Mouse (Mus musculus): ENCODE measurements around the gene Unc119. TPM values are rescaled to one million over a fixed set of nuclear protein-coding genes. Genes with fewer than 3 reads are reported as not detected.

The Unc119 gene
- polyA plus RNA-seq, 1 experiment from 2014 or later = 27.5 TPM

- no peaks in the 10 kb centered on the region for H3K27me3 ChIP-seq (ENCODE audit: control insufficient read depth, insufficient read depth, low read length)
- 45% methylated on average over 2 of the region's 2 CpGs for WGBS
- H3K36me3 ChIP-seq (ENCODE audit: control insufficient read depth, insufficient read depth, low read length) = no peaks in the 10 kb centered on the region
- no peak overlapping the region for H3K27ac ChIP-seq (ENCODE audit: low read length)
- no peak for ATAC-seq (ENCODE audit: insufficient read depth, low FRiP score)
- H3K4me3 ChIP-seq (replicated peaks; ENCODE audit: low read length) = no peak overlapping the region
- no peaks in the 10 kb centered on the region for H3K9me3 ChIP-seq (replicated peaks; ENCODE audit: control insufficient read depth, low read length)
- peaks cover 3% of the 10 kb centered on the region; the same call in 1 of the 2 replicates for H3K4me1 ChIP-seq (ENCODE audit: control insufficient read depth, insufficient read depth, low read length)
- H3K4me2 ChIP-seq (ENCODE audit: low read depth, low read length) = no peak overlapping the region
- H3K9ac ChIP-seq (ENCODE audit: low read length) = peak overlapping the region; percentile 23; the same call in 1 of the 2 replicates
These were observed 17.5 kb downstream of the Unc119 start for GRCm38 (mm10) chr11:78360789-78361131.

- no peak for ATAC-seq (ENCODE audit: insufficient read depth, low FRiP score)
- no peak overlapping the region for H3K27ac ChIP-seq (ENCODE audit: low read length)
- no peak overlapping the region for H3K4me2 ChIP-seq (ENCODE audit: low read depth, low read length)
- no peak overlapping the region for H3K4me3 ChIP-seq (replicated peaks; ENCODE audit: low read length)
- WGBS = 77% methylated on average over 13 of the region's 13 CpGs
- H3K36me3 ChIP-seq (ENCODE audit: control insufficient read depth, insufficient read depth, low read length) = no peaks in the 10 kb centered on the region
- H3K9ac ChIP-seq (ENCODE audit: low read length) = no peak overlapping the region
- no peaks in the 10 kb centered on the region for H3K9me3 ChIP-seq (replicated peaks; ENCODE audit: control insufficient read depth, low read length)
- H3K4me1 ChIP-seq (ENCODE audit: control insufficient read depth, insufficient read depth, low read length) = peaks cover 3% of the 10 kb centered on the region; the same call in 1 of the 2 replicates
- no peaks in the 10 kb centered on the region for H3K27me3 ChIP-seq (ENCODE audit: control insufficient read depth, insufficient read depth, low read length)
These were observed 20.2 kb downstream of the Unc119 start for GRCm38 (mm10) chr11:78363309-78364007.

- 22% methylated on average over 8 of the region's 8 CpGs for WGBS
- H3K27me3 ChIP-seq (ENCODE audit: control insufficient read depth, insufficient read depth, low read length) = no peaks in the 10 kb centered on the region
- H3K4me2 ChIP-seq (ENCODE audit: low read depth, low read length) = no peak overlapping the region
- H3K9me3 ChIP-seq (replicated peaks; ENCODE audit: control insufficient read depth, low read length) = no peaks in the 10 kb centered on the region
- peaks cover 3% of the 10 kb centered on the region; the same call in 1 of the 2 replicates for H3K4me1 ChIP-seq (ENCODE audit: control insufficient read depth, insufficient read depth, low read length)
- H3K36me3 ChIP-seq (ENCODE audit: control insufficient read depth, insufficient read depth, low read length) = no peaks in the 10 kb centered on the region
- no peak overlapping the region for H3K4me3 ChIP-seq (replicated peaks; ENCODE audit: low read length)
- H3K9ac ChIP-seq (ENCODE audit: low read length) = no peak overlapping the region
- no peak overlapping the region for H3K27ac ChIP-seq (ENCODE audit: low read length)
- ATAC-seq (ENCODE audit: insufficient read depth, low FRiP score) = peak; percentile 38; the same call in 1 of the 2 replicates
These were observed 20.8 kb downstream of the Unc119 start for GRCm38 (mm10) chr11:78364103-78364502.

GRCm38 (mm10) chr11:78367456-78368225 lies 24.4 kb downstream of the Unc119 start:
- no peak overlapping the region for H3K4me3 ChIP-seq (replicated peaks; ENCODE audit: low read length)
- 0 out of 2 replicates have a peak, but pooled peaks have one; percentile 11 for ATAC-seq (ENCODE audit: insufficient read depth, low FRiP score)
- no peak overlapping the region for H3K4me2 ChIP-seq (ENCODE audit: low read depth, low read length)
- no peaks in the 10 kb centered on the region; the same call in 1 of the 2 replicates for H3K4me1 ChIP-seq (ENCODE audit: control insufficient read depth, insufficient read depth, low read length)
- H3K36me3 ChIP-seq (ENCODE audit: control insufficient read depth, insufficient read depth, low read length) = no peaks in the 10 kb centered on the region
- H3K9me3 ChIP-seq (replicated peaks; ENCODE audit: control insufficient read depth, low read length) = no peaks in the 10 kb centered on the region
- no peaks in the 10 kb centered on the region for H3K27me3 ChIP-seq (ENCODE audit: control insufficient read depth, insufficient read depth, low read length)
- no peak overlapping the region for H3K9ac ChIP-seq (ENCODE audit: low read length)
- H3K27ac ChIP-seq (ENCODE audit: low read length) = peak overlapping the region; percentile 59; the same call in 1 of the 2 replicates
- WGBS = 79% methylated on average over 15 of the region's 15 CpGs

- Histone ChIP-seq H3K4me3 (replicated peaks; ENCODE audit: low read length) (no peak overlapping the region), H3K27ac (ENCODE audit: low read length) (peak overlapping the region; percentile 9; the same call in 1 of the 2 replicates), H3K27me3 (ENCODE audit: control insufficient read depth, insufficient read depth, low read length) (no peaks in the 10 kb centered on the region), H3K9me3 (replicated peaks; ENCODE audit: control insufficient read depth, low read length) (no peaks in the 10 kb centered on the region), H3K4me1 (ENCODE audit: control insufficient read depth, insufficient read depth, low read length) (no peaks in the 10 kb centered on the region; the same call in 1 of the 2 replicates), H3K9ac (ENCODE audit: low read length) (no peak overlapping the region), H3K4me2 (ENCODE audit: low read depth, low read length) (no peak overlapping the region), H3K36me3 (ENCODE audit: control insufficient read depth, insufficient read depth, low read length) (no peaks in the 10 kb centered on the region)
- ATAC-seq (ENCODE audit: insufficient read depth, low FRiP score) = 0 out of 2 replicates have a peak, but pooled peaks have one; percentile 31
- WGBS = 27% methylated on average over 1 of the region's 1 CpGs
These were observed 27.1 kb downstream of the Unc119 start for GRCm38 (mm10) chr11:78370389-78370788.

- ATAC-seq (ENCODE audit: insufficient read depth, low FRiP score) = no peak
- Histone ChIP-seq H3K27me3 (ENCODE audit: control insufficient read depth, insufficient read depth, low read length) (no peaks in the 10 kb centered on the region), H3K36me3 (ENCODE audit: control insufficient read depth, insufficient read depth, low read length) (no peaks in the 10 kb centered on the region), H3K4me2 (ENCODE audit: low read depth, low read length) (no peak overlapping the region), H3K9ac (ENCODE audit: low read length) (no peak overlapping the region), H3K27ac (ENCODE audit: low read length) (no peak overlapping the region), H3K9me3 (replicated peaks; ENCODE audit: control insufficient read depth, low read length) (no peaks in the 10 kb centered on the region), H3K4me1 (ENCODE audit: control insufficient read depth, insufficient read depth, low read length) (no peaks in the 10 kb centered on the region; the same call in 1 of the 2 replicates), H3K4me3 (replicated peaks; ENCODE audit: low read length) (no peak overlapping the region)
- WGBS = 86% methylated on average over 11 of the region's 11 CpGs
These were observed 28.4 kb downstream of the Unc119 start for GRCm38 (mm10) chr11:78371711-78372110.

GRCm38 (mm10) chr11:78372166-78372565 lies 28.9 kb downstream of the Unc119 start:
- H3K9me3 ChIP-seq (replicated peaks; ENCODE audit: control insufficient read depth, low read length) = no peaks in the 10 kb centered on the region
- no peaks in the 10 kb centered on the region for H3K36me3 ChIP-seq (ENCODE audit: control insufficient read depth, insufficient read depth, low read length)
- no peak for ATAC-seq (ENCODE audit: insufficient read depth, low FRiP score)
- H3K4me3 ChIP-seq (replicated peaks; ENCODE audit: low read length) = no peak overlapping the region
- WGBS = 48% methylated on average over 3 of the region's 3 CpGs
- H3K9ac ChIP-seq (ENCODE audit: low read length) = no peak overlapping the region
- H3K4me1 ChIP-seq (ENCODE audit: control insufficient read depth, insufficient read depth, low read length) = no peaks in the 10 kb centered on the region; the same call in 1 of the 2 replicates
- no peak overlapping the region for H3K4me2 ChIP-seq (ENCODE audit: low read depth, low read length)
- no peak overlapping the region for H3K27ac ChIP-seq (ENCODE audit: low read length)
- H3K27me3 ChIP-seq (ENCODE audit: control insufficient read depth, insufficient read depth, low read length) = no peaks in the 10 kb centered on the region

- H3K27ac ChIP-seq (ENCODE audit: low read length) = no peak overlapping the region
- WGBS = 41% methylated on average over 7 of the region's 7 CpGs
- H3K36me3 ChIP-seq (ENCODE audit: control insufficient read depth, insufficient read depth, low read length) = no peaks in the 10 kb centered on the region
- H3K4me1 ChIP-seq (ENCODE audit: control insufficient read depth, insufficient read depth, low read length) = no peaks in the 10 kb centered on the region; the same call in 1 of the 2 replicates
- no peak overlapping the region for H3K9ac ChIP-seq (ENCODE audit: low read length)
- no peak for ATAC-seq (ENCODE audit: insufficient read depth, low FRiP score)
- H3K27me3 ChIP-seq (ENCODE audit: control insufficient read depth, insufficient read depth, low read length) = no peaks in the 10 kb centered on the region
- no peaks in the 10 kb centered on the region for H3K9me3 ChIP-seq (replicated peaks; ENCODE audit: control insufficient read depth, low read length)
- no peak overlapping the region for H3K4me2 ChIP-seq (ENCODE audit: low read depth, low read length)
- H3K4me3 ChIP-seq (replicated peaks; ENCODE audit: low read length) = no peak overlapping the region
These were observed 29.3 kb downstream of the Unc119 start for GRCm38 (mm10) chr11:78372610-78373009.

- ATAC-seq (ENCODE audit: insufficient read depth, low FRiP score) = no peak
- Histone ChIP-seq H3K9ac (ENCODE audit: low read length) (no peak overlapping the region), H3K27ac (ENCODE audit: low read length) (no peak overlapping the region), H3K4me3 (replicated peaks; ENCODE audit: low read length) (no peak overlapping the region), H3K36me3 (ENCODE audit: control insufficient read depth, insufficient read depth, low read length) (no peaks in the 10 kb centered on the region), H3K4me2 (ENCODE audit: low read depth, low read length) (no peak overlapping the region), H3K27me3 (ENCODE audit: control insufficient read depth, insufficient read depth, low read length) (no peaks in the 10 kb centered on the region), H3K4me1 (ENCODE audit: control insufficient read depth, insufficient read depth, low read length) (no peaks in the 10 kb centered on the region; the same call in 1 of the 2 replicates), H3K9me3 (replicated peaks; ENCODE audit: control insufficient read depth, low read length) (no peaks in the 10 kb centered on the region)
- WGBS = 78% methylated on average over 8 of the region's 8 CpGs
These were observed 30.9 kb downstream of the Unc119 start for GRCm38 (mm10) chr11:78374147-78374546.

Measured in stomach, embryonic 16.5 days (tissue).